Comparison of ENCODE assay signal across 9 mouse cellular contexts in the genomic region with DNA sequence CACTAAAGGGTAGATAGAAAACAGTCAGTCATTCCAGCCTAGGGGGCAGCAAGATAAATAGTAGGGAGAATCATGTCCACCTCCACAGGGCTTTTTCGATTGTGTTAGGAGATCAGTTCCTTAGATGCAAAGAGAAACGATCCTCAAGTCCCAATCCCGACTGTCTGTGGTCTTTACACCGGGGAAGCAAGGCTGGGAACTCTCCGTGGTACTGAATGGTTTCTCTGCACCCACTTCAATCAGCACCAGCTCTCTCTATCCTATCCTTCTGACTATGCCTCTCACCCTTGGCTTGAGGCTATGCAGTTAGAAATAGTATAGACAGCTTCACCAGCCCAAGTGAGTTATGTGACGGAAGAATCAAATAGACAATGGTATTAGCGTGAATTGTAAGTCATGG. TPM values are rescaled to one million over a fixed set of nuclear protein-coding genes. Genes with fewer than 3 reads are reported as not detected.
DNase-seq lines count a peak whose midpoint lies in the region; ATAC-seq and TF ChIP-seq lines count a peak whose summit lies in the region.
"Had no signal": no experiment of that assay in that cellular context is flagged by ENCODE, and none has a peak within 500 bp of the region (broad histone marks: within the 10 kb centered on the region; RNA-seq: fewer than 3 reads in every experiment).

No protein-coding gene starts in this region.

- H3K27me3 ChIP-seq in intestine, embryonic 14.5 days (replicated peaks; ENCODE audit: control insufficient read depth, insufficient read depth, low read length): no peaks in the 10 kb centered on the region
- no peaks in the 10 kb centered on the region for H3K27me3 ChIP-seq in intestine, embryonic 16.5 days (replicated peaks; ENCODE audit: control insufficient read depth, insufficient read depth, low read length)
- H3K27me3 ChIP-seq: liver, embryonic 13.5 days had no signal

- H3K9me3 ChIP-seq in intestine, embryonic 14.5 days (ENCODE audit: control insufficient read depth, low read length): no peaks in the 10 kb centered on the region
- no peaks in the 10 kb centered on the region for H3K9me3 ChIP-seq in intestine, embryonic 16.5 days (ENCODE audit: control insufficient read depth, low read length)
- no peaks in the 10 kb centered on the region for H3K9me3 ChIP-seq in ES-E14 (ENCODE audit: control insufficient read depth, insufficient read depth, low read depth, low read length)
- H3K9me3 ChIP-seq: liver, embryonic 13.5 days had no signal

- H3K4me3 ChIP-seq in intestine, embryonic 14.5 days (ENCODE audit: low read depth, low read length): no peak overlapping the region
- H3K4me3 ChIP-seq in intestine, embryonic 16.5 days (ENCODE audit: low read length): no peak overlapping the region
- H3K4me3 ChIP-seq in ES-E14 (ENCODE audit: insufficient read depth in 1 of 2, low read depth in 1 of 2, low read length in 2 of 2, poor library complexity in 1 of 2, severe bottlenecking in 1 of 2): no peak overlapping the region
- H3K4me3 ChIP-seq: liver, embryonic 13.5 days had no signal

- no peak overlapping the region for H3K27ac ChIP-seq in intestine, embryonic 14.5 days (ENCODE audit: low read depth)
- no peak overlapping the region for H3K27ac ChIP-seq in intestine, embryonic 16.5 days (ENCODE audit: low read length)
- H3K27ac ChIP-seq in ES-E14 (ENCODE audit: insufficient read depth, low read depth, low read length, poor library complexity, severe bottlenecking): no peak overlapping the region
- H3K27ac ChIP-seq: liver, embryonic 13.5 days had no signal

- ATAC-seq in intestine, embryonic 14.5 days (replicated peaks; ENCODE audit: low FRiP score, low TSS enrichment, low read depth): no peak
- no peak for ATAC-seq in intestine, embryonic 16.5 days
- ATAC-seq in erythroid progenitor cell, adult 5-6 weeks (replicated peaks; ENCODE audit: low FRiP score, poor library complexity, severe bottlenecking): no peak
- ATAC-seq in megakaryocyte, adult 5-6 weeks (ENCODE audit: poor library complexity, severe bottlenecking): no peak

- WGBS in intestine, embryonic 14.5 days: 21% methylated on average over 7 of the region's 7 CpGs
- 18% methylated on average over 7 of the region's 7 CpGs for WGBS in intestine, embryonic 16.5 days

- peak; percentile 79 for DNase-seq in intestine, embryonic 14.5 days (ENCODE audit: low spot score)
- DNase-seq in ES-E14 (ENCODE audit: low read depth, low spot score): peak; percentile 73
- peak; percentile 37 for DNase-seq in brain, embryonic 14.5 days (ENCODE audit: low read depth)
- DNase-seq in lung, postnatal 36 days: peak; percentile 65
- no peak for DNase-seq in layer of hippocampus, postnatal 14 days (ENCODE audit: low spot score in 2 of 2)
- DNase-seq: liver, embryonic 13.5 days had no signal

- H3K4me2 ChIP-seq in intestine, embryonic 14.5 days (ENCODE audit: low read length): no peak overlapping the region
- H3K4me2 ChIP-seq in intestine, embryonic 16.5 days (ENCODE audit: low read depth, low read length): no peak overlapping the region
- H3K4me2 ChIP-seq: liver, embryonic 13.5 days had no signal

- H3K4me1 ChIP-seq in intestine, embryonic 14.5 days (replicated peaks; ENCODE audit: control insufficient read depth, insufficient read depth, low read length): no peaks in the 10 kb centered on the region
- H3K4me1 ChIP-seq in intestine, embryonic 16.5 days (ENCODE audit: control insufficient read depth, insufficient read depth, low read length): no peaks in the 10 kb centered on the region
- no peaks in the 10 kb centered on the region for H3K4me1 ChIP-seq in ES-E14 (ENCODE audit: control insufficient read depth in 2 of 2, insufficient read depth in 2 of 2, low read length in 2 of 2, poor library complexity in 1 of 2)
- H3K4me1 ChIP-seq: liver, embryonic 13.5 days had no signal

- no peak for TF ChIP-seq CTCF in brain, embryonic 14.5 days (IDR thresholded peaks at IDR 0.05; ENCODE audit: borderline replicate concordance, extremely low read depth, insufficient read depth, insufficient read length)

- in situ Hi-C loops in ES-E14 (cut with MboI; ENCODE audit: low sequenced_read_pairs in 2 of 2, unreplicated experiment in 2 of 2): no loop called here

- no peak for TF ChIP-seq POLR2A in brain, embryonic 14.5 days (IDR thresholded peaks at IDR 0.05; ENCODE audit: borderline replicate concordance, extremely low read depth, insufficient read depth, insufficient read length, poor library complexity, severe bottlenecking)

- no peak overlapping the region for H3K9ac ChIP-seq in intestine, embryonic 14.5 days (ENCODE audit: low read length)
- no peak overlapping the region for H3K9ac ChIP-seq in intestine, embryonic 16.5 days (ENCODE audit: low read depth, low read length)
- H3K9ac ChIP-seq in ES-E14 (ENCODE audit: insufficient read depth, low read depth, low read length, poor library complexity, severe bottlenecking): no peak overlapping the region
- H3K9ac ChIP-seq: liver, embryonic 13.5 days had no signal

- H3K36me3 ChIP-seq in intestine, embryonic 14.5 days (ENCODE audit: control insufficient read depth, insufficient read depth, low read length): no peaks in the 10 kb centered on the region
- no peaks in the 10 kb centered on the region for H3K36me3 ChIP-seq in intestine, embryonic 16.5 days (ENCODE audit: control insufficient read depth, insufficient read depth, low read length)
- H3K36me3 ChIP-seq in ES-E14 (ENCODE audit: control insufficient read depth, insufficient read depth, low read length, poor library complexity, severe bottlenecking): no peaks in the 10 kb centered on the region
- H3K36me3 ChIP-seq: liver, embryonic 13.5 days had no signal

TF ChIP-seq in ES-E14, 5 proteins besides CTCF, POLR2A, EP300 and RAD21:
- TF ChIP-seq MAFK (IDR thresholded peaks at IDR 0.05; ENCODE audit: insufficient read depth, low read depth, low read length) (no peak), HCFC1 (IDR thresholded peaks at IDR 0.05; ENCODE audit: borderline replicate concordance, insufficient read depth, low read length) (no peak), ZC3H11A (IDR thresholded peaks at IDR 0.05; ENCODE audit: borderline replicate concordance, low read depth, low read length) (no peak), ZNF384 (IDR thresholded peaks at IDR 0.05; ENCODE audit: low read depth, low read length) (no peak), CHD2 (IDR thresholded peaks at IDR 0.05; ENCODE audit: low read depth, low read length) (no peak)

RNA-seq across cellular contexts. Expression of gene Saysd1, which starts 44.8 kb away (rescaled TPM):
- polyA plus RNA-seq in intestine, embryonic 14.5 days (2014; fragmentation: Nextera tagmentation; extraction: Ambion mirVana): 13.1 and 13.7 TPM in 2 replicates
- polyA plus RNA-seq in intestine, embryonic 16.5 days (2015; fragmentation: Nextera tagmentation; extraction: Ambion mirVana): 20.2 and 21.5 TPM in 2 replicates
- 7.2 and 11.7 TPM in 2 replicates for total RNA-seq in ES-E14 (2012; rRNA removed)
- 8.8 and 12.8 TPM in 2 replicates for polyA plus RNA-seq in brain, embryonic 14.5 days (2012; rRNA removed)
- total RNA-seq in layer of hippocampus, postnatal 14 days (2021): 1 to 10 TPM; 5.2 to 6.6 TPM
- total RNA-seq in erythroid progenitor cell, adult 5-6 weeks (2015; ENCODE audit: low replicate concordance): 0.42 and 1.4 TPM in 2 replicates
- not detected in 2 replicates for total RNA-seq in erythroid progenitor cell, adult 5-6 weeks (2017; ENCODE audit: low replicate concordance)
- total RNA-seq in megakaryocyte, adult 5-6 weeks (2015): 3.9 and 4.1 TPM in 2 replicates
- 1.5 and 1.7 TPM in 2 replicates for total RNA-seq in megakaryocyte, adult 5-6 weeks (2017)

Comparison
In these comparisons a context has a peak if more than half of its experiments do, and no peak if none do; other contexts are left out.
1. DNase-seq: peak in intestine, embryonic 14.5 days (single experiment), ES-E14 (single experiment), brain, embryonic 14.5 days (single experiment) and lung, postnatal 36 days (single experiment); none in layer of hippocampus, postnatal 14 days (0 of 2).